Mouse (Mus musculus) lung, embryonic 16.5 days (tissue): ENCODE data around the gene 4930402H24Rik. TPM values are rescaled to one million over a fixed set of nuclear protein-coding genes. Genes with fewer than 3 reads are reported as not detected.

Source experiments
- ATAC-seq: fragments of 200-750 bp; cut with Nextera tagmentation; 2 replicates; pipeline ENCODE4 v1.8.0; 2017; ENCODE audit warnings: low read depth, mild to moderate bottlenecking, moderate library complexity
- H3K27ac ChIP-seq: fragments of 300-500 bp; sonication (generic); 2 replicates; pipeline ENCODE4 v1.5.1; 2014; ENCODE audit warnings: mild to moderate bottlenecking, control low read depth, low read length
- H3K27me3 ChIP-seq: fragments of 300-500 bp; sonication (generic); 2 replicates; pipeline ENCODE4 v1.6.1; 2014; ENCODE audit warnings: low read depth, low read length, mixed read lengths; ENCODE audit not compliant: control insufficient read depth, insufficient read depth
- H3K36me3 ChIP-seq: fragments of 300-500 bp; sonication (generic); 2 replicates; pipeline ENCODE4 v1.6.1; 2014; ENCODE audit warnings: low read length; ENCODE audit not compliant: control insufficient read depth, insufficient read depth
- H3K4me1 ChIP-seq: fragments of 300-500 bp; sonication (generic); replicated peaks from 2 replicates; pipeline ENCODE4 v1.6.1; 2014; ENCODE audit warnings: low read length, mixed read lengths; ENCODE audit not compliant: control insufficient read depth, insufficient read depth
- H3K4me2 ChIP-seq: fragments of 300-500 bp; sonication (generic); 2 replicates; pipeline ENCODE4 v1.6.1; 2014; ENCODE audit warnings: low read depth, low read length, control low read depth
- H3K4me3 ChIP-seq: fragments of 300-500 bp; sonication (generic); 2 replicates; pipeline ENCODE4 v1.5.1; 2014; ENCODE audit warnings: mild to moderate bottlenecking, low read length, control low read depth
- H3K9ac ChIP-seq: fragments of 300-500 bp; sonication (generic); 2 replicates; pipeline ENCODE4 v1.6.1; 2014; ENCODE audit warnings: low read length, control low read depth
- H3K9me3 ChIP-seq: fragments of 300-500 bp; sonication (generic); 2 replicates; pipeline ENCODE4 v1.6.1; 2016; ENCODE audit warnings: low read length; ENCODE audit not compliant: control insufficient read depth
- WGBS: fragments of 180-500 bp; shearing (Covaris S2); extraction: QIAGEN DNeasy Blood & Tissue Kit; methylation state at CpG from one replicate; pipeline ENCODE4 v1.1.7; 2014; 5-methylcytosine and 5-hydroxymethylcytosine counted together
- polyA plus RNA-seq: library from polyadenylated mRNA; unstranded; fragments of >200 nt; fragmentation: Nextera tagmentation; extraction: Ambion mirVana; gene quantifications from 2 replicates; pipeline ENCODE4 v1.2.1, GENCODE M21; 2015

Gene 4930402H24Rik
- 29.3 and 30.8 TPM in 2 replicates for polyA plus RNA-seq

DNA sequence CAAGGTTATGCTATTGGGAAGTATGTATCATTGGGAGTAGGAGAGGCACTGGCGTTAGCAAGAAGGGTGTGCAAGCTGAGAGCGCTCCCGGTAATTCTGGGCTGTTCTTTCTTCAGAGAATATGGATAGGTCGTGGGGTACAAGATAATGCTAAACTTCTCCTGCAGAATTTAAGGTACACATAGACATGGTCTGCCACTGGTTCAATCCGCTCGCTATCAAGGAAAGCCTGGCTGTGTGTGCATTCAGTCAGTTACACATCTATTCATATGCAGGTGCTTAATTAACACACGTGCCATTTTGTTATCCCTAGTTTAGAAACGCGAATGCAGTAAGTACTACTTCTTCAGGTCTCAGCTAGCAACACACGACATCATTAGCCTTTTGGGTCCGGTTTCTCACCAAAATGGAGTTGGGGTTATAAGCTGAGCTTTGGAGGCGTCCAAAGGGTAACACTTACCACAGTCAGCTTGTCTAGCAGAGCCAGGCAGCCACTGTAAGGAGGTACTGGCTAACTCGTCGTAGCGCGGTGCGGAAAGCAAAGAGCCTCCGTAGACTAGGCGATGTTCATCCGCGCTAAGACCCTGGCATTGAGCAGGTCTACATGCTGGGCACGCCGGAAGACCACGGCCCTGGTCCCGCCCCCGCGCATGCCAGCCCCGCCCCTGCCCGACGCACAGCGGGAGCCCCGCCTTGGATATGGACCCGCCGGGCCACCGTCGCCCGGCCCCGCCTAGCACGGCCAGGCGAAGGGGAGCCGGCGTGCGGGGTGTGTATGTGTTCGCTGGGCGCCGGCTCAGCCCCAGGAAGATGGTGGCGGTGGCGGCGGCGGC lies at the start of gene 4930402H24Rik, which contains the start of gene Atrn:
Gene 4930402H24Rik (minus strand): TSS at position 656 of the 833 bp plus-strand sequence.
Gene Atrn (plus strand): TSS at position 745 of the 833 bp plus-strand sequence.
- peak within 1 kb of the TSS; percentile 50 for H3K27ac ChIP-seq
- H3K9ac ChIP-seq: peak within 1 kb of the TSS; percentile 92
- no peaks in the 10 kb centered on the region for H3K36me3 ChIP-seq
- H3K27me3 ChIP-seq: no peaks in the 10 kb centered on the region
- peaks cover 10% of the 10 kb centered on the region for H3K4me1 ChIP-seq
- no peaks in the 10 kb centered on the region for H3K9me3 ChIP-seq
- peak within 1 kb of the TSS; percentile 77 for H3K4me2 ChIP-seq
- peak within 1 kb of the TSS; percentile 100 for H3K4me3 ChIP-seq
- WGBS: 4% methylated on average over 40 of the region's 50 CpGs
- ATAC-seq: peak; percentile 99

DNA sequence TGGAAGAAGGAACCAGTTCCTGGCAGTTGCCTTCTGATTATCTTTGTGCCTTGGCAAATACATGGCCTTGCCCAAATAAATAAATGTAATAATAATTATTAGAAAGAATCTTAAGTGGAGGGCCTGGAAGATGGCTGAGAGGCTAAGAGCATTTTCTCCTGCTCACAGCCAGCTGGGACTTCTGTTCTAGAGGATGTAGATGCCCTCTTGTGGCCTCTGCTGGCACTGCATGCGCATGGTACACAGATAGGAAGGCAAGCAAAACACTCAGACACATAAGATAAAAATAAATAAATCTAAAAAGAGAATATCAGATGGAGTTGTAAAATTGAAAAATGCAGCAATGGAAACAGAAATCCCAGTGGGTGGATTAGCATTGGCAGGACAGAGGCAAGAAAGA lies 44.3 kb upstream of the 4930402H24Rik start:
- 0% methylated on average over 1 of the region's 1 CpGs for WGBS
- H3K4me3 ChIP-seq: no peak overlapping the region
- no peaks in the 10 kb centered on the region for H3K4me1 ChIP-seq
- 0 out of 2 replicates have a peak, but pooled peaks cover 2% of the 10 kb centered on the region for H3K36me3 ChIP-seq
- H3K9me3 ChIP-seq: no peaks in the 10 kb centered on the region
- no peak overlapping the region for H3K27ac ChIP-seq
- H3K9ac ChIP-seq: no peak overlapping the region
- H3K4me2 ChIP-seq: no peak overlapping the region
- no peaks in the 10 kb centered on the region for H3K27me3 ChIP-seq
- no peak for ATAC-seq

DNA sequence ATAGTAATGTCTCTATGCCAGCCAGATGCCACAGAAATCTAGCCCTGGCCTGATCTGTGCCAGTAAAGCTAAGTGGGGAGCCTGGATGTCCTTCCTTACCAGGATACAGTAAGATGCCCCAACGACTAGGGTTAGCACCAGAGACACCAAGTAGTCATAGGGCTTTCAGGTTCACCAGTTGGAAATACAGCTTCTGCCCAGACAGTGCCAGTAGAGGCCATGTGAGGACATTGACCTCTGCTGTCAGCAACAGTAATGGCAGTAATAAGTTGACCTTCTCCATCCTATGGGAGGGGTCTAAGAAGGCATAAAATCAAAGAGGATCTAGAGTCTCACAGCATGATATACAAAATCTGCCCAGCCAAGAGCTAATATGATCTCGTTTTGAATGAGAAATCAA lies 43.6 kb upstream of the 4930402H24Rik start:
- H3K27me3 ChIP-seq: no peaks in the 10 kb centered on the region
- H3K4me3 ChIP-seq: no peak overlapping the region
- H3K9ac ChIP-seq: no peak overlapping the region
- H3K27ac ChIP-seq: no peak overlapping the region
- whole genome bisulfite sequencing: 69% methylated on average over 2 of the region's 2 CpGs
- 0 out of 2 replicates have a peak, but pooled peaks cover 2% of the 10 kb centered on the region for H3K36me3 ChIP-seq
- H3K9me3 ChIP-seq: no peaks in the 10 kb centered on the region
- H3K4me2 ChIP-seq: no peak overlapping the region
- no peaks in the 10 kb centered on the region for H3K4me1 ChIP-seq
- no peak for ATAC-seq

DNA sequence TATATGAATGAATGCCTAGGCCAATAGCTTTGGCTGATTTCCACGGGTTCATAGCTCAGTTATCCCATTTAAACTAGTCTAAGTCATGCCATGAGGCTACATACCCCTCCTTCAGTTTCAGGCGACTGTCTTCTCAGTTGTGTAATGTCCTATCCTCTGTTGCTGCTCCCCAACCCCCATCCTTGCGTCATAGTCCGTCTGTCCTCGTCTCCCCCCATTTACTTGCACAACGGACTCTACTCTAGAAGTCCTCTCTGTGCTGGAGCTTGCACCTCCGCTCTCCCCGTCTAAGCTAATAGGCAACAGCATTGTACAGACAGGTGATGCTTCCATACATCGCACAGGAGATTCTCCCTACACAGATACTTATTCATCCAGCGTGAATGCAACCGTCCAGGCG lies 26.7 kb upstream of the 4930402H24Rik start:
- Histone ChIP-seq H3K27me3 (no peaks in the 10 kb centered on the region), H3K4me2 (no peak overlapping the region), H3K4me3 (no peak overlapping the region), H3K9me3 (no peaks in the 10 kb centered on the region), H3K9ac (no peak overlapping the region), H3K36me3 (no peaks in the 10 kb centered on the region), H3K27ac (no peak overlapping the region), H3K4me1 (no peaks in the 10 kb centered on the region)
- WGBS: 84% methylated on average over 12 of the region's 12 CpGs
- no peak for ATAC-seq

DNA sequence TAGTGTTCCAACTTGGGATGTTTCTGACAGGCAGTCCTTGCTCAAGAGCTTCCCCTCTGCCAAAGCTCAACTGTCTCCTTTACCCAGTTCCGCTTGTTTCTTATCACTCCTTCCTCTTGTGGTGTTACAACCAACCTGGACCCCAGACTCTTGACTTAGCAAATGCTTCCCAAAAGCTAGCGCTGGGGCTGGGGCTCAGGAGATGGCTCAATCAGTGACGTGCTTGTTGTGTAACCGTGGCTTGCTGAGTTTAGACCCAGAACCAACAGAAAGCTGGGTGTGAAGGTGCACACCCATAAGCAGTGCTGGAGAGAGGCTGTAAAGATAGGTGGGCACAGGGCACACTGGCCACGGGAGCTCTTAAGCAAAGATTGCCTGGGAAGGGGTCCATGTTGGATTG lies 23.8 kb upstream of the 4930402H24Rik start:
- no peak overlapping the region for H3K4me3 ChIP-seq
- no peak overlapping the region for H3K4me2 ChIP-seq
- no peak overlapping the region for H3K27ac ChIP-seq
- no peaks in the 10 kb centered on the region for H3K36me3 ChIP-seq
- no peak for ATAC-seq
- no peaks in the 10 kb centered on the region for H3K27me3 ChIP-seq
- WGBS: 80% methylated on average over 5 of the region's 5 CpGs
- H3K9ac ChIP-seq: no peak overlapping the region
- no peaks in the 10 kb centered on the region for H3K9me3 ChIP-seq
- H3K4me1 ChIP-seq: no peaks in the 10 kb centered on the region

DNA sequence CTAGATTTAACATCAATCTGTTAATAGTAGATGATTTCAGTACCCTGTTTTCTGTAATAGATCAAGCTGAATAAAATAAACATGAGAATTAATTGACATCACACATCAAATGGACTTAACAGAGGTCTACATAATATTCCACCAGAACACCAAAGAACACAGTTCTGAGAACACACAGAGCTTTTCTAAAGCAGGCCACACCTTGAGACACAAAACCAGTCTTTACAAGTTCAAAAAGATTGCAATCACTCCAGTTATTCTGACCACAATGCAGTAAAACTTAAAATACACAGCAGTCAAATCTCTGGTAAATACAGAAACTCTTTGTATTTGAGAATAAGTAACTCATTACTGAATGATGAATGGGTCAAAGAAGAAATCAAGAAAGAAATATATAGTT lies 22.3 kb upstream of the 4930402H24Rik start:
- Histone ChIP-seq H3K4me2 (no peak overlapping the region), H3K27ac (no peak overlapping the region), H3K9me3 (no peaks in the 10 kb centered on the region), H3K4me1 (no peaks in the 10 kb centered on the region), H3K36me3 (no peaks in the 10 kb centered on the region), H3K4me3 (no peak overlapping the region), H3K9ac (no peak overlapping the region), H3K27me3 (no peaks in the 10 kb centered on the region)
- no peak for ATAC-seq

DNA sequence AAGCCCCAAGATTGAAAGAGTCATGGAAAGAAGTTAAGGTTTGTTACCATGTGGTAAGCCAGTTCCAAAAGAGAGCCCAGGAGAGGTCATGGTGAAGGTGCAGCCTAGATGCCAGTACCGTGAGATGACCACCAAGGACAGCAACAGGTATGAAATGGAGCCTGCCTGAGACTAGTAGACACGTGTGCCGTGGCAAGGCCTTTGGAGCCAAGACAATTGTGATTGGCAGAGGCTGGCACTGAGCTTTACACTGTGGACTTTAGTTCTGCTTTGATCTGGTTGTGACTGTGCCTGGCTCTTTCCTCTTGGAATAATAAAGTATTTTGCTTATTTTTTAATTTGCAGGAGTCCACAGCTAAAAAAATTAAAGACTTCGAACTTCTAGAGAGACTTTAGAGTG lies 21.8 kb upstream of the 4930402H24Rik start:
- 78% methylated on average over 4 of the region's 4 CpGs for WGBS
- H3K9ac ChIP-seq: no peak overlapping the region
- no peaks in the 10 kb centered on the region for H3K9me3 ChIP-seq
- no peaks in the 10 kb centered on the region for H3K4me1 ChIP-seq
- no peak overlapping the region for H3K4me3 ChIP-seq
- ATAC-seq: no peak
- no peaks in the 10 kb centered on the region for H3K27me3 ChIP-seq
- no peak overlapping the region for H3K27ac ChIP-seq
- H3K36me3 ChIP-seq: no peaks in the 10 kb centered on the region
- no peak overlapping the region for H3K4me2 ChIP-seq

DNA sequence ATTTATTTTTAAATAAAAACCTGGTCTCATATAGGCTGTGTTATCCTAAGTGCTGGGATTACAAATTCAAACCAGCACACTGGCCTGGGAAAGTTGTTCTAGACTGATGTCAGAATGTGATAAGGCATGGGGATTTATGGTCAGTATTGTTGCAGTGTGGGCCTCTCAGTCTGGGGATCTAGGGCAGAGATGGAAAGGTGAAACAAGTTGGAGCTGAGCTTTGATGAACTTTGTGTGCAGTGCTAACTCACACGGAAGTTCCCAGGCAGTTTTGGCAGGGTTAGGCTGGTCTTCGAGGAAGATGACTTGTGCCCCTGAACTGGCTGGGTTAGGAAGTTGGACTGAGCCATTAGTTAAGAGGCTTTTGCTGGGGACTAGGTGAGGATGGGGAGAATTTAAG lies 18.7 kb upstream of the 4930402H24Rik start:
- Histone ChIP-seq H3K9me3 (no peaks in the 10 kb centered on the region), H3K4me2 (no peak overlapping the region), H3K36me3 (no peaks in the 10 kb centered on the region), H3K27ac (no peak overlapping the region), H3K27me3 (no peaks in the 10 kb centered on the region), H3K4me3 (no peak overlapping the region), H3K9ac (no peak overlapping the region), H3K4me1 (no peaks in the 10 kb centered on the region)
- WGBS: 71% methylated on average over 2 of the region's 2 CpGs
- no peak for ATAC-seq

DNA sequence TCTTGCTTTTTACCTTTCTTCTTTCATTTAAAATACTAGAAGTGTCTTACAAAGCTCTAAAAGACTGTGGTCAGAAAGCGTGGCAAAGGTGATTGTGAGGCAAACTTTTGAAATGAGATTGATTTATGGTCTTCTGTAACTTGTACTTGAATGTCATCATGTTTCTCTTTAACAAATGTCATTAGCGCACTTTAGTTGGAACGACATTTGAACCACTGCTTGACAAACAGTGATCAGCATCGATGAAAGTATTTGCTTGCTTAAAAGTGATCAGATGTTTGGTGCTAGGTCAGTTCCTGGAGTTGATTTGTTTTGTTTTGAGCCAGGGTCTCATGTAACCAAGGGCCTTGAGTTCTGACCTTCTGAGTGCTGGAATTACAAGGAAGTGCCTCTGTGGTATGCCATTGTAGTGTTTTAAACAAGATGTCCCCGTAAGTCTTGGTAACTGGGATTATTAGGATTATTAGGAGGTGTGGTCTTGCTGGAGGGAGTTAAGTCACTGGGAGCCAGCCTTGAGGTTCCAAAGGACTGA lies 12.9 kb upstream of the 4930402H24Rik start:
- Histone ChIP-seq H3K4me1 (no peaks in the 10 kb centered on the region), H3K9ac (no peak overlapping the region), H3K4me2 (no peak overlapping the region), H3K9me3 (no peaks in the 10 kb centered on the region), H3K36me3 (no peaks in the 10 kb centered on the region), H3K27me3 (no peaks in the 10 kb centered on the region), H3K4me3 (no peak overlapping the region), H3K27ac (no peak overlapping the region)
- no peak for ATAC-seq
- WGBS: 62% methylated on average over 5 of the region's 5 CpGs
